In the genomic region with DNA sequence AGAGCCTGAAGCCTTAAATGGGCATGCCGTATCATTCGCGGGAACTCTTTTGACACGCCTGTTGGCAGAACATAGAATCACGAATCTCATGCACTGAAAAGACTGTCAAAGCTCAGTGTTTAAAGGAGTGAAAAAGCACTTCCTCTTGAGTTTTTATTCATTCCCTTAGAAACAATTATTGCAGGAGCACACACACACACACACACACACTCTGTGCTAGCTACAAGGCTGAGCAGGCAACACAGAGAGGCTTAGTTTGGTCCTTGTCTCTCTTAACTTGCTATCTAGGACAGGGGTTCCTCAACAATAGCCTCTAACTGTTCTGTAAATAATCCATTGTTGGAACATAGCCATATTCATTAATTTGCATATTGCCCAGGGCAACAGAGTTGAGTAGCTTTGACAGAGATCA, we compare ENCODE assay signal across 15 mouse cellular contexts. TPM values are rescaled to one million over a fixed set of nuclear protein-coding genes. Genes with fewer than 3 reads are reported as not detected.
DNase-seq lines count a peak whose midpoint lies in the region; ATAC-seq and TF ChIP-seq lines count a peak whose summit lies in the region.
"Had no signal": no experiment of that assay in that cellular context is flagged by ENCODE, and none has a peak within 500 bp of the region (broad histone marks: within the 10 kb centered on the region; RNA-seq: fewer than 3 reads in every experiment).

No protein-coding gene starts in this region.

- WGBS in forebrain, embryonic 12.5 days, result 64% methylated on average over 5 of the region's 5 CpGs
- WGBS in forebrain, embryonic 10.5 days, result 88% methylated on average over 5 of the region's 5 CpGs
- 27% methylated on average over 5 of the region's 5 CpGs for WGBS in liver, adult 2 months
- 78% methylated on average over 5 of the region's 5 CpGs for WGBS in liver, embryonic 12.5 days (ENCODE audit: insufficient replicate concordance)
- 45% methylated on average over 5 of the region's 5 CpGs for WGBS in neural tube, embryonic 15.5 days

- H3K36me3 ChIP-seq in forebrain, embryonic 12.5 days (replicated peaks), result no peaks in the 10 kb centered on the region
- H3K36me3 ChIP-seq in forebrain, embryonic 10.5 days (replicated peaks), result no peaks in the 10 kb centered on the region
- no peaks in the 10 kb centered on the region for H3K36me3 ChIP-seq in liver, adult 2 months (ENCODE audit: control insufficient read depth, insufficient read depth, low read length)
- H3K36me3 ChIP-seq in liver, embryonic 12.5 days, result no peaks in the 10 kb centered on the region
- H3K36me3 ChIP-seq in neural tube, embryonic 15.5 days, result no peaks in the 10 kb centered on the region
- H3K36me3 ChIP-seq: heart, embryonic 15.5 days had no signal

- no peak overlapping the region for H3K4me3 ChIP-seq in forebrain, embryonic 12.5 days (replicated peaks)
- no peak overlapping the region for H3K4me3 ChIP-seq in forebrain, embryonic 10.5 days
- H3K4me3 ChIP-seq in liver, adult 2 months (ENCODE audit: insufficient read depth, low read depth, low read length), result no peak overlapping the region
- H3K4me3 ChIP-seq in liver, embryonic 12.5 days, result no peak overlapping the region
- no peak overlapping the region for H3K4me3 ChIP-seq in neural tube, embryonic 15.5 days (replicated peaks)
- H3K4me3 ChIP-seq: heart, embryonic 15.5 days had no signal

- H3K4me1 ChIP-seq in forebrain, embryonic 12.5 days, result peaks cover 36% of the 10 kb centered on the region
- H3K4me1 ChIP-seq in forebrain, embryonic 10.5 days, result peaks cover 41% of the 10 kb centered on the region
- peaks cover 22% of the 10 kb centered on the region for H3K4me1 ChIP-seq in liver, adult 2 months (ENCODE audit: control insufficient read depth, insufficient read depth, low read length)
- peaks cover 5% of the 10 kb centered on the region; the same call in 1 of the 2 replicates for H3K4me1 ChIP-seq in liver, embryonic 12.5 days
- peaks cover 8% of the 10 kb centered on the region; the same call in 1 of the 2 replicates for H3K4me1 ChIP-seq in neural tube, embryonic 15.5 days

- TF ChIP-seq CTCF in liver, adult 2 months (IDR thresholded peaks at IDR 0.05; ENCODE audit: low read depth, low read length), result no peak

- H3K4me2 ChIP-seq in forebrain, embryonic 12.5 days, result no peak overlapping the region
- H3K4me2 ChIP-seq in liver, embryonic 12.5 days, result no peak overlapping the region
- no peak overlapping the region for H3K4me2 ChIP-seq in neural tube, embryonic 15.5 days
- H3K4me2 ChIP-seq: heart, embryonic 15.5 days had no signal

- no peaks in the 10 kb centered on the region for H3K79me2 ChIP-seq in liver, adult 2 months (ENCODE audit: control insufficient read depth, insufficient read depth, low read length)

- TF ChIP-seq POLR2A in liver, adult 2 months (IDR thresholded peaks at IDR 0.05; ENCODE audit: extremely low read depth, insufficient read depth, low read length), result no peak

- no peaks in the 10 kb centered on the region for H3K27me3 ChIP-seq in forebrain, embryonic 12.5 days
- no peaks in the 10 kb centered on the region for H3K27me3 ChIP-seq in forebrain, embryonic 10.5 days (ENCODE audit: poor library complexity, severe bottlenecking)
- no peaks in the 10 kb centered on the region for H3K27me3 ChIP-seq in liver, adult 2 months (ENCODE audit: control insufficient read depth, insufficient read depth, low read length)
- H3K27me3 ChIP-seq in liver, embryonic 12.5 days (replicated peaks), result no peaks in the 10 kb centered on the region
- no peaks in the 10 kb centered on the region for H3K27me3 ChIP-seq in neural tube, embryonic 15.5 days (replicated peaks)
- H3K27me3 ChIP-seq: heart, embryonic 15.5 days had no signal

- H3K9ac ChIP-seq in forebrain, embryonic 12.5 days, result no peak overlapping the region
- H3K9ac ChIP-seq in liver, adult 2 months (ENCODE audit: low read depth, low read length), result no peak overlapping the region
- H3K9ac ChIP-seq in liver, embryonic 12.5 days, result no peak overlapping the region
- H3K9ac ChIP-seq in neural tube, embryonic 15.5 days (replicated peaks), result no peak overlapping the region
- H3K9ac ChIP-seq: heart, embryonic 15.5 days had no signal

- no peaks in the 10 kb centered on the region for H3K9me3 ChIP-seq in forebrain, embryonic 12.5 days
- no peaks in the 10 kb centered on the region for H3K9me3 ChIP-seq in forebrain, embryonic 10.5 days
- no peaks in the 10 kb centered on the region for H3K9me3 ChIP-seq in liver, embryonic 12.5 days (replicated peaks)
- no peaks in the 10 kb centered on the region for H3K9me3 ChIP-seq in neural tube, embryonic 15.5 days (replicated peaks)
- H3K9me3 ChIP-seq: heart, embryonic 15.5 days had no signal

- no peak for ATAC-seq in forebrain, embryonic 12.5 days (ENCODE audit: low FRiP score)
- ATAC-seq in liver, embryonic 12.5 days, result no peak
- 0 out of 2 replicates have a peak, but pooled peaks have one; percentile 8 for ATAC-seq in megakaryocyte-erythroid progenitor cell, adult 5-6 weeks (replicated peaks; ENCODE audit: low FRiP score, low TSS enrichment, poor library complexity, severe bottlenecking)
- ATAC-seq in neural tube, embryonic 15.5 days (ENCODE audit: low FRiP score), result no peak
- ATAC-seq: inflammation-experienced regulatory T-cells, adult 6 months had no signal

- H3K27ac ChIP-seq in forebrain, embryonic 12.5 days, result 0 out of 2 replicates have a peak overlapping the region, but pooled peaks have one; percentile 36
- H3K27ac ChIP-seq in forebrain, embryonic 10.5 days, result no peak overlapping the region
- H3K27ac ChIP-seq in liver, adult 2 months (replicated peaks; ENCODE audit: insufficient read depth, low read depth, low read length), result no peak overlapping the region
- H3K27ac ChIP-seq in liver, embryonic 12.5 days, result no peak overlapping the region
- no peak overlapping the region for H3K27ac ChIP-seq in neural tube, embryonic 15.5 days (replicated peaks)
- H3K27ac ChIP-seq: heart, embryonic 15.5 days had no signal

- DNase-seq in forebrain, embryonic 10.5 days (ENCODE audit: extremely low spot score, low spot score), result no peak
- peak; percentile 63 for DNase-seq in liver, adult 2 months (ENCODE audit: extremely low read depth, low read depth, low spot score)
- peak; percentile 20 for DNase-seq in A20 (ENCODE audit: low read depth, low spot score)
- DNase-seq in thymus, postnatal 0 days (ENCODE audit: low spot score), result no peak
- DNase-seq: cerebellum, adult 18-20 months; gastrocnemius, postnatal 36 days; left cerebral cortex, postnatal 4 days; lung, adult 18-20 months; right cerebral cortex, postnatal 25 days had no signal

RNA-seq across cellular contexts. Expression of a gene that starts 58.8 kb away (rescaled TPM):
- 3.7 and 4.0 TPM in 2 replicates for polyA plus RNA-seq in forebrain, embryonic 12.5 days (2016; fragmentation: Nextera tagmentation; extraction: Ambion mirVana)
- 1.6 and 2.2 TPM in 2 replicates for polyA plus RNA-seq in forebrain, embryonic 10.5 days (2016; fragmentation: Nextera tagmentation; extraction: Ambion mirVana)
- total RNA-seq in liver, adult 2 months (2014; rRNA removed), result 7.8 and 8.7 TPM in 2 replicates
- polyA plus RNA-seq in liver, adult 2 months (2012; rRNA removed), result 7.7 and 8.3 TPM in 2 replicates
- polyA plus RNA-seq in liver, embryonic 12.5 days (2016; fragmentation: Nextera tagmentation; extraction: Ambion mirVana), result 1.6 and 1.7 TPM in 2 replicates
- total RNA-seq in megakaryocyte-erythroid progenitor cell, adult 5-6 weeks (2014; fragmentation: Nextera tagmentation), result 6.3 and 28.0 TPM in 2 replicates
- total RNA-seq in megakaryocyte-erythroid progenitor cell, adult 5-6 weeks (2017), result 5.0 and 23.3 TPM in 2 replicates
- polyA plus RNA-seq in thymus, postnatal 0 days (2015; fragmentation: Nextera tagmentation; extraction: Ambion mirVana), result 3.8 and 6.3 TPM in 2 replicates
- polyA plus RNA-seq in neural tube, embryonic 15.5 days (2015; fragmentation: Nextera tagmentation; extraction: Ambion mirVana), result 9.4 and 9.5 TPM in 2 replicates

Comparison
In these comparisons a context has a peak if more than half of its experiments do, and no peak if none do; other contexts are left out.
1. DNase-seq: peak in liver, adult 2 months (single experiment) and A20 (single experiment); none in forebrain, embryonic 10.5 days (single experiment) and thymus, postnatal 0 days (single experiment).